In the genomic region with DNA sequence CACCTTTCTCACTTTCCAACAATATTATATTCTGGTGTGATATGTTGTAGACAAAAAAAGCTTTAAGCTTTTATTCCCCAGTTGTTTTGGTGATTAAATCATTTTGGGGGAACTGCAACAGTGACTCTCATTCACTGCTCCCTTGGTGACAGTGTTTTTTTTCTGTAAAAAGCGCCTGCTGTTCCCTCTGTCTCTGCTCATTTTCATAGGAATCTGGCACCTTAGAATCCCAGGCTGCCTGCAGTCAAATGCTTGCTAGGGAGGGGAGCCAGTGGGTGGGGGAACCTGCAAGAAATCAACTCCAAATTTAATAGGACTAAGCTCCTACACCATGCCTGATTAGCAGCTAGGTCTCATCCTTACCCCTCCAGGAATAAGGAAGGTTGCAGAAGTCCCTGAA, we compare ENCODE assay signal across 25 mouse cellular contexts. TPM values are rescaled to one million over a fixed set of nuclear protein-coding genes. Genes with fewer than 3 reads are reported as not detected.
DNase-seq lines count a peak whose midpoint lies in the region; ATAC-seq lines count a peak whose summit lies in the region.
"Had no signal": no experiment of that assay in that cellular context is flagged by ENCODE, and none has a peak within 500 bp of the region (broad histone marks: within the 10 kb centered on the region; RNA-seq: fewer than 3 reads in every experiment).

No protein-coding gene starts in this region.

- H3K36me3 ChIP-seq in forebrain, embryonic 15.5 days, result no peaks in the 10 kb centered on the region
- H3K36me3 ChIP-seq in forebrain, embryonic 10.5 days (replicated peaks), result no peaks in the 10 kb centered on the region
- H3K36me3 ChIP-seq in neural tube, embryonic 15.5 days, result no peaks in the 10 kb centered on the region
- H3K36me3 ChIP-seq: embryonic facial prominence, embryonic 10.5 days; heart, embryonic 13.5 days had no signal

- no peaks in the 10 kb centered on the region for H3K4me1 ChIP-seq in forebrain, embryonic 15.5 days
- H3K4me1 ChIP-seq in forebrain, embryonic 10.5 days, result no peaks in the 10 kb centered on the region
- no peaks in the 10 kb centered on the region for H3K4me1 ChIP-seq in neural tube, embryonic 15.5 days
- H3K4me1 ChIP-seq: embryonic facial prominence, embryonic 10.5 days had no signal

- no peaks in the 10 kb centered on the region for H3K27me3 ChIP-seq in forebrain, embryonic 15.5 days
- peaks cover 91% of the 10 kb centered on the region for H3K27me3 ChIP-seq in forebrain, embryonic 10.5 days (ENCODE audit: poor library complexity, severe bottlenecking)
- peaks cover 9% of the 10 kb centered on the region for H3K27me3 ChIP-seq in neural tube, embryonic 15.5 days (replicated peaks)
- H3K27me3 ChIP-seq: CH12.LX had no signal

- H3K4me2 ChIP-seq in forebrain, embryonic 15.5 days (replicated peaks), result no peak overlapping the region
- H3K4me2 ChIP-seq in neural tube, embryonic 15.5 days, result no peak overlapping the region
- H3K4me2 ChIP-seq: heart, embryonic 13.5 days had no signal

- ATAC-seq in forebrain, embryonic 15.5 days (replicated peaks), result peak; percentile 73
- ATAC-seq in neural tube, embryonic 15.5 days (ENCODE audit: low FRiP score), result no peak
- ATAC-seq: hindbrain, embryonic 16.5 days; intestine, postnatal 0 days had no signal

- peak overlapping the region; percentile 43; the same call in 1 of the 2 replicates for H3K27ac ChIP-seq in forebrain, embryonic 15.5 days (replicated peaks)
- no peak overlapping the region for H3K27ac ChIP-seq in forebrain, embryonic 10.5 days
- H3K27ac ChIP-seq in neural tube, embryonic 15.5 days (replicated peaks), result 0 out of 2 replicates have a peak overlapping the region, but pooled peaks have one; percentile 13
- H3K27ac ChIP-seq: embryonic facial prominence, embryonic 10.5 days; heart, embryonic 13.5 days; kidney, postnatal 0 days had no signal

- no peaks in the 10 kb centered on the region for H3K9me3 ChIP-seq in forebrain, embryonic 15.5 days
- no peaks in the 10 kb centered on the region for H3K9me3 ChIP-seq in forebrain, embryonic 10.5 days
- H3K9me3 ChIP-seq in neural tube, embryonic 15.5 days (replicated peaks), result no peaks in the 10 kb centered on the region
- H3K9me3 ChIP-seq: embryonic facial prominence, embryonic 10.5 days; heart, embryonic 13.5 days had no signal

- H3K9ac ChIP-seq in forebrain, embryonic 15.5 days (replicated peaks), result no peak overlapping the region
- H3K9ac ChIP-seq in neural tube, embryonic 15.5 days (replicated peaks), result no peak overlapping the region
- H3K9ac ChIP-seq: heart, embryonic 13.5 days had no signal

- DNase-seq in forebrain, embryonic 10.5 days (ENCODE audit: extremely low spot score, low spot score), result no peak
- DNase-seq in neural tube, embryonic 10.5 days (ENCODE audit: extremely low spot score, low spot score), result no peak
- DNase-seq in layer of hippocampus, postnatal 36 days, result peak; percentile 7 to 12
- DNase-seq in telencephalon, adult 2 months (ENCODE audit: low read depth, low spot score), result peak; percentile 70
- no peak for DNase-seq in cerebellum, adult 11-12 months
- no peak for DNase-seq in spleen, postnatal 10 days (ENCODE audit: low spot score in 2 of 2)
- DNase-seq: adrenal gland, adult 8-10 months; cerebellum, adult 18-20 months; cerebellum, postnatal 36 days; heart, postnatal 36 days; liver; lung, adult 18-20 months; lung, postnatal 36 days; retina, postnatal 1 day had no signal

- WGBS in forebrain, embryonic 15.5 days, result 29% methylated on average over 1 of the region's 1 CpGs
- 17% methylated on average over 1 of the region's 1 CpGs for WGBS in forebrain, embryonic 10.5 days
- 17% methylated on average over 1 of the region's 1 CpGs for WGBS in neural tube, embryonic 15.5 days

- H3K4me3 ChIP-seq in forebrain, embryonic 15.5 days, result no peak overlapping the region
- H3K4me3 ChIP-seq in forebrain, embryonic 10.5 days, result no peak overlapping the region
- H3K4me3 ChIP-seq in neural tube, embryonic 15.5 days (replicated peaks), result no peak overlapping the region
- H3K4me3 ChIP-seq: embryonic facial prominence, embryonic 10.5 days; heart, embryonic 13.5 days had no signal

RNA-seq across cellular contexts. Expression of gene Rs1, which starts 5.2 kb away (rescaled TPM):
- polyA plus RNA-seq in forebrain, embryonic 15.5 days (2015; fragmentation: Nextera tagmentation; extraction: Ambion mirVana), result 0.08 and 0.18 TPM in 2 replicates
- not detected in 2 replicates for polyA plus RNA-seq in forebrain, embryonic 10.5 days (2016; fragmentation: Nextera tagmentation; extraction: Ambion mirVana)
- 0.09 TPM in 1 of 2 replicates, not detected in the other for polyA plus RNA-seq in neural tube, embryonic 15.5 days (2015; fragmentation: Nextera tagmentation; extraction: Ambion mirVana)
- total RNA-seq in layer of hippocampus, postnatal 36 days (2021), result not detected
- total RNA-seq: CH12.LX; gastrocnemius, adult 18-20 months; granulocyte monocyte progenitor cell, adult 5-6 weeks; monocyte, adult 5-6 weeks had no signal
- polyA plus RNA-seq: embryonic facial prominence, embryonic 10.5 days; heart, embryonic 13.5 days; intestine, postnatal 0 days; kidney, postnatal 0 days had no signal

RNA-seq across cellular contexts. Expression of gene Ppef1, which starts 37.5 kb away (rescaled TPM):
- polyA plus RNA-seq in forebrain, embryonic 15.5 days (2015; fragmentation: Nextera tagmentation; extraction: Ambion mirVana), result 0.18 and 0.23 TPM in 2 replicates
- polyA plus RNA-seq in forebrain, embryonic 10.5 days (2016; fragmentation: Nextera tagmentation; extraction: Ambion mirVana), result 0.17 and 0.54 TPM in 2 replicates
- polyA plus RNA-seq in neural tube, embryonic 15.5 days (2015; fragmentation: Nextera tagmentation; extraction: Ambion mirVana), result 12.4 and 13.8 TPM in 2 replicates
- under 1 TPM; 0.40 to 0.50 TPM for total RNA-seq in layer of hippocampus, postnatal 36 days (2021)
- total RNA-seq: gastrocnemius, adult 18-20 months; granulocyte monocyte progenitor cell, adult 5-6 weeks; heart, postnatal 36 days; monocyte, adult 5-6 weeks had no signal
- polyA plus RNA-seq: embryonic facial prominence, embryonic 10.5 days; heart, embryonic 13.5 days; kidney, postnatal 0 days had no signal

Comparison
In these comparisons a context has a peak if more than half of its experiments do, and no peak if none do; other contexts are left out.
1. DNase-seq: peak in layer of hippocampus, postnatal 36 days (2 of 2) and telencephalon, adult 2 months (single experiment); none in forebrain, embryonic 10.5 days (single experiment), neural tube, embryonic 10.5 days (single experiment), cerebellum, adult 11-12 months (single experiment) and spleen, postnatal 10 days (0 of 2).